Mouse (Mus musculus) urinary bladder, postnatal 14 days (tissue): ENCODE measurements around the gene Olfr8.
"Not testable (repeated sequence)": the region's sequence is repeated elsewhere in the genome, so short reads cannot be mapped to it uniquely, and the experiment has no call there.

Source experiments
- DNase-seq: peaks from one replicate; pipeline ENCODE4 v3.0.0; 2021; ENCODE audit warnings: low spot score

The Olfr8 gene

DNA sequence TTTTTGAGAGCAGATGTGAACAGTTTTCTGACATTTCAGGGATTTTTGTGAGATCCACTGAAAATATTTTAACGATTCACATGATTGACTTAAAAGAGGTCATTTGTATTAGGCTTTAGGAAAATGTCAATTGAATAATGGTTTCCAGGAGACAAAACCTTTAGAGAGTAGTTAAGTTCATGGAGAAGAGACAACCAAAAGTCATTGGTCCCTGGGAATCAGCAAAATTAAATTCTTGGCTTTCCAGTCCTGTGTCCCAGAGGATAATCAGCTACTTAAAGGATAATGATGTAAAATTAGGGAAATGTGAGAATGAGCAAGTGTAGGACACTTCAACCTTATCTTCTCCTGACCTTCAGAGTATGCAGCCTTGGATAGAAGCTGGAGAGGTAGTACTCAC, at the start of gene Olfr8:
Gene Olfr8 (plus strand): TSS at position 301 of the 400 bp plus-strand sequence.
- DNase-seq: not testable (repeated sequence)

DNA sequence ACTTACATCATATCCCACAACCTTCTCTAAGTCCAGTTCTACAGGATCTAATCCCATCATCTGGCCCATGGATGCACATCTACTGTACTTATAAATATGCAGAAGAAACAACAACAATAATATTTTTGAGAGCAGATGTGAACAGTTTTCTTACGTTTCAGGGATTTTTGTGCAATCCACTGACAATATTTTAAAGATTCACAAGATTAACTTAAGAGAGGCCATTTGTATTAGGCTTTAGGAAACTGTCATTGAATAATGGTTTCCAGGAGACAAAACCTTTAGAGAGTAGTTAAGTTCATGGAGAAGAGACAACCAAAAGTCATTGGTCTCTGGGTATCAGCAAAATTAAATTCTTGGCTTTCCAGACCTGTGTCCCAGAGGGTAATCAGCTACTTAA, 37.6 kb upstream of the Olfr8 start, which contains the start of gene Olfr1354:
Gene Olfr1354 (plus strand): TSS at position 301 of the 400 bp plus-strand sequence.
- DNase-seq: not testable (repeated sequence)

DNA sequence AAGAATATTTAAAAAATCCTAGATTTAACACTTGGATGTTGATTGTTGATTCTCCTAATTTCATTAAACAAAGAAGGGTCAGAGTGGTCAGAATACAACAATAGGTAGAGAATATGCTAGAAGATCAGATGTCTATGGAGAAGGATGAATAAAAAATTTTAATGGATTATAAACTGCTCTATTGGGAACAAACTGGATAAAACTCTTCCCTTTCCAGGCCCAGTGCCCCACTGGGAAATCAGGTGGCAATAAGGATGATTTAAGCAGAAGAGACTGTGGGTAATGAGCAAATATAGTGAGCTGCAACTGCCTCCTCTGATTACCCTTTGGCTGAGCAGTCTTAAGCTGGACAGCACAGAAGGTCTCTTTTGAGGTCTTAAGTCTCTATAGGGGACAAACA, 12.6 kb downstream of the Olfr8 start, which contains the start of gene Olfr1353:
Gene Olfr1353 (plus strand): TSS at position 301 of the 400 bp plus-strand sequence.
- DNase-seq: not testable (repeated sequence)

DNA sequence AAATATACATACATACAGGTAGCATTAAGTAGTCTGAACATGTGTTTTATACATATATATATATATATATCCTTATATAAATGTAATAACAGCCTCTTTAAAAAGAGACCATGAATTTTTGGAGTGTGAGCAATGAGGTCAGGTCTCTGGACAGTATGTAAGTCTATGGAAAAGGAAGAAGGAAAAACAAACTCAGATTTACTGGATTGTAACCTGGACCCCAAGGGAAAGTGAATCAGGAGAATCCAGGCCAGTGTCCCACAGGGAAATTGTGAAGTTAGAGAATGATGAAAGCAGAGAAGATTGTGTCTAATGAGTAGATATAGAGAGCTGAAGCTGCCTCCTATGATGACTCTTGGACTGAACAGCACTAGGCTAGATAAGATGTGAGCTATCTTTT, 30.3 kb downstream of the Olfr8 start, which contains the start of gene Olfr1352:
Gene Olfr1352 (plus strand): TSS at position 301 of the 400 bp plus-strand sequence.
- DNase-seq: no peak
